Mouse (Mus musculus) left cerebral cortex, adult 11 months (tissue): ENCODE measurements around the gene Kctd15.
A peak's percentile ranks its signal among the peaks of the same experiment; 100 is the strongest.

ENCODE experiments used
- DNase-seq: peaks from one replicate; pipeline ENCODE4 v3.0.0; 2022; ENCODE audit warnings: low spot score

Gene Kctd15

DNA sequence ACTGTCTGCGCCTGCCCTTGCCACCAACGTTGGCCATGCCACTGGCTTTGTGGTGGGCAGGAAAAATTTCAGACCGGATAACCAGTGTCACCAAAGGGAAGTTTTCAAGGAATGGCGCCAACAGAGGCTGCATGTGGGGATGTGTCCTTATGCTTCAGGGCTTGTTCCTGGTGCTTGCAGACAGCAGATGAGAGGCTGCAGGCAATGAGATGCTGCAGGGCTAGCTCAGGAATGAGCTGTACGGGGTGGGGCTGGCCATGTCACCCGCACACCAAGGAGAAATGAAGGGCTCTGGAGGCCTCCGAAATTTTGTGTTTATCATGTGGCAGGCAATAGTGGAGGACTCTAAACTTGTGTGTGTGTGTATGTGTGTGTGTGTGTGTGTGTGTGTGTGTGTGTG is 6.6 kb upstream of the Kctd15 start:
- DNase-seq: no peak

DNA sequence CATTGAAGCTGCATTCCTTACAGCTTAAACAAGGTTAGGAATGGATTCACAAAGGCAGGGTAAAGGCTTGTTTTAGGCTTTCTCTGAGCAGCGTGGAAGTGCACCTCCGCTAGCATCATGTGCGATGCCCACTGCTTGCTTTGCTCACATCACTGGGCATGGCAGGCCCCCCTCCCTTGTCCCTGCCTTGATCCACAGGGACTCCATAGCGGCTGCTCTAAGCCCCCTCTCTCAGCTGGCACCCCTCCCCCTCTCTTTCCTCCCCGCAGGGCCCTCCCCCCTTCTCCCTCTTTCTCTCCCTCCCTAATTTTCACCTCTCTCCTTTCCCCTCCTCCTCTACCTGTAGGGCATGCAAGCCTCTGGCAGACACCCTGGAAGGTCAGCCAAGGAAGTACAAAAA is 5.7 kb upstream of the Kctd15 start:
- DNase-seq: no peak

DNA sequence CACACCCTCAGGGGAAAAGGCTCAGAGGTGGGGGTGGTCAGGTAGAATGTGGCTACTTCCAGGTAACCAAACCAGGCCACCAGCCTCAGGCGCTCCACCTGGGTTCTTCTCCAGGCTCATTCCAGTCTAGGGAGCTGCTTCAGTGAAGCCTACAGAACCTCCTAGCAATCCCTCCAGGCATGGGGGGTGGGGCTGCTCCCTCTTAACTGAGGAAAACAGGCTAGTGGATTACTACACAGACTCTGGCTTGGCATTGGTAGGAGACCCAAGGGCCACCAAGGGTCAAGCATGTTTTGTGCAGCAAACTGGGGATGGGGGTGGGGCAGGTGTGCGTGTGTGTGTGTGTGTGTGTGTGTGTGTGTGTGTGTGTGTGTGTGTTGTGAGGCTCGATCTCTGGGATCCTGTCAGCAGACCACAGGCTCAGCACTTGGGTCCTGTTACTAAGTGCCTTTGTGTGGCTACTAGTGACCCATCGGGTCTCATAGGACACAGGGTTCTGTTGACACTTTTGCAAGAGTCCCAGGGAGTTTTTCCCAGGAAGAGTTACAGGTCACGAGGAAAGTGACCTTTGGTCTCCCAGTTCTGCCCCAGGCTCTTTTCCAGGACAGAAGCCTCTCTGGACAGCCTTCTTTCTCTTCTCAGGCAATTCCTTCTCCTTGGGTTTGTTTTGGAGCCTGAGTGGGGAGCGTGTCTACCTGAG is 3.0 kb upstream of the Kctd15 start:
- no peak for DNase-seq

GRCm38 (mm10) chr7:34655086-34655839 is 1.3 kb downstream of the Kctd15 start:
- DNase-seq: peak; percentile 73

DNA sequence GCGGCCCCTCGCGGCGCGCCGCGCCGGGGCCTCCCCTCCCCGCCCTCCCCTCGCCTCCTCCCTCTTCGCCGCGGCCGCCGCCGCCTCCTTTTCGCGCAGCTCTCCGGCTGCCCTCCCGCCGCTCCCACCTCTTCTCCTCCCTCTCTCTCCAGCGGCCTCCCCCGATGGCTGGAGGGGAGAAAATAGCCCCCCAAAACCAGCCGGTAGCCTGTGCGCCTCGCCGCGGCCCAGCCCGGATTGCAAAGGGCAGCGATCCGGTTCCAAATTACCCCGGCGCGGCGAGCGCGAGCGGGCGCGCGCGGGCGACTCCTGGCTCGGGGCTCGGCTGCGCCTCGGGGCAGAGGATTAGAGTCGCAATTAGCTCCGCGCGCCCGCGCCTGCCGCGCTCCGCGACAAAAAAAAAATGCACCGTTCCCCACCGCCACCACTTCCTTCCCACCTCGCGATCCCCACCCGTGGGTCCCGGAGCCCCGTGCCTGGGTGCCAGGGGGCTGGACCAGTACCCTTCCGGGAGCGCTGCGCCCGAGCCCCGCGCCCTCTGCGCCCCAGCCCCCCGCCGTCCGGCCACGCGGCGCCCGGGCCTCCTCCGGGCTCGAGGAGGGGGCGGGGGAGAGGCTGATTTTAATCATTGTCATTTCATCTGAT is 2.0 kb downstream of the Kctd15 start:
- no peak for DNase-seq

GRCm38 (mm10) chr7:34653731-34654440 is 2.6 kb downstream of the Kctd15 start:
- no peak for DNase-seq

GRCm38 (mm10) chr7:34652751-34653502 is 3.6 kb downstream of the Kctd15 start:
- DNase-seq: no peak

DNA sequence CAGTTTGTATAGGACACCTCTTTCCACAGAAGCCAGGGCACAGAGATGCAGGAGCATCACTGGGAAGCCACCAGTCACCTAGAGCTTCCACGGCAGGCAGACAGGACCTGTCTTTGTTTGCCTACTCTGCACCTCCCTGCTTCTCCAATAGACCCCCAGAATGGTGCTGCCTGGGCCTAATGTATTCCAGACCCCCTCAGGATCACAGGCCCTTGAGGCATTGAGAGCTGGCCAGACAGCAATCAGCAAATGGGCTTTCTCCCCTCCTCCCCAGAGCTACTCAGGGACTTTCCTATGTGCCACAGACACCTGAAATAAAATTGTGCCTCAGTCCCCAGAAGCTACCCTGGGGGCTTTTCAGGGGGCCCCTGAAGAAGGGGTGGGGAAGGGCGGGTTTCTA is 5.2 kb downstream of the Kctd15 start:
- DNase-seq: no peak

DNA sequence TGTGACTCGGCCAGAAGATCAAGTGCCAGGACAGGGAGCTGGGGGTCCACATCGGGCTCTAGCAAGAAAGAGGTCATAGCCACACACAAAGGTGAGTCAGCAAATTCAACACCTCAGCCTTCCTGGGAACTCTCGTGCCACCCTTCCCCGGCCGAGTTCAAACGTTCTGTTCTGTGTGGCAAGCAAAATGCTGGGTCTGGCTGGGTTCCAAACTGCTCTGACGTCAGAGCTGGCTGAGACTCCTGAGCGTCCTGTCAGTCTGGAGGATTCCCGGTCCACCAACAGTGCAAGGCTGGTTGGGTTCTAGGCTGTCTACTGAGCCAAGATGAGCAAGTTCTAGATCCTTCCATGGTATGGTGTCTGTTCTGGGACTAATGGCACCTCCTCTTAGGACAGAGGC is 9.5 kb downstream of the Kctd15 start:
- DNase-seq: no peak

DNA sequence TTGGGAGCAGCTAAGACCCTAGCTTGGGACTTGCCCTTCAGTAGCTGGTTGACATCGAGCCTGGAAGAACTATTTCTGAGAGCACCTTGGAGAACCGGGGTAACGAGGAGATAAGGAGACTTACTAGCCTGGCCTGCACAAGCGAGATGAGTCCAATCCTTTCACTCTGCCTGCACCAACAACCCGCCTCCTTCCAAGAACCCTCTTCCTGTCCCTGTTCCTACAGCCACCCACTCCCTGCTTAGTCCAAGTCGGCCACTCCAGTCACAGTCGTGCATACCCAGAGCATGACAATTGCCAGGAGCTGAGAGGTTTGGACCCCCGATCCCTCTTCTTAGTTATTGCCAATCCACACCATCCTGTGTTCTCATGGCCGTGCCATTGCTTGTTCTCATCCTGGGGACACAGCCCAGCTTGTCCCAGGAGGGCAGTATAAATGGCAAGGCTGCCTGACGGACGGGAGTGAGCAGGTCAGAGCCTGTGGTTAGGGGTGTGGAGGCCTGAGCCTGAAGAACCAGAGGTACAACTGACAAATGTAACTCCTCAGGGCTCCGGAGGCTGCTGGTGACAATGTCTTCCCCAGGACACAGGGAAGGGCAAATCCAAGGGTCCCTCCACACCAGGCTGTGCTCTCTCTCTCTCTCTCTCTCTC is 10.3 kb downstream of the Kctd15 start:
- no peak for DNase-seq

- no peak for DNase-seq
These were observed 10.9 kb downstream of the Kctd15 start for GRCm38 (mm10) chr7:34645623-34646022.

DNA sequence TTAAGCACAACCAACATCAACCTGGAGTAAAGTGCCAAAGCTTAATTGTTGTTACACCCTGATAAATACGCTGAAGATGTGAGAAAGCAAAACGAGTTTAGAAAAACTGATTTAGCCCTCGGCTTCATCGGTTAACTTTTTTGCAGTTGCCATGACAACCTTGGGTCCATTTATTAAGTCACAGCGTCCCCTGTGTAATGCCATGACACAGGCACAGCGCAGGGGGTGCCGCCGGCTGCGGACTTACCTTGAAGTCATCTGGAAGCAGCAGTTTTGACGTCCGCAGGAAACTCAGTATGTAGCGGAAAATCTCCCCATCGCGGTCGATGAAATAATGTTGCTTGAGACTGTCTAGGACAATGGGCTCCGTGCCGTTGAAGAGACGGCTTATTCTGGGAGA is 11.9 kb downstream of the Kctd15 start:
- no peak for DNase-seq

DNA sequence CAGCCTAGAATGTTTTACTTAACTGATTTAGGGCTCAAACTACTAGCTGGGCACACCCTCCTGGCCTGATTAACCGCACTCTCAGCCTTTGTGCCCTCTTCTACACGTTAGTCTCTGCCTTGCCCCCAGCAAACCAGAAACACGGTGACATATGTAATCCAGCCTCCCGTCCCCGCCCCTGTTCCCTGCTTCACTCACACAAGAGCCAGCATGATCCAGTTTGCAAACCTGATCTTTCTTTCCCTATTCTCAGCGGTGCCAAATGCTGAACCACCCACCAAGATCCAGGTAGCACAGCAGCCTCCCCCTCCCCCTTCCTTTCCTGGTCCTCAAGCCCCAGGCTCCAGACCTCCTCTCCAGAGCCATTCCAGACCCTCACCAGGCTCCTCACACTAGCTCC is 13.2 kb downstream of the Kctd15 start:
- no peak for DNase-seq

DNA sequence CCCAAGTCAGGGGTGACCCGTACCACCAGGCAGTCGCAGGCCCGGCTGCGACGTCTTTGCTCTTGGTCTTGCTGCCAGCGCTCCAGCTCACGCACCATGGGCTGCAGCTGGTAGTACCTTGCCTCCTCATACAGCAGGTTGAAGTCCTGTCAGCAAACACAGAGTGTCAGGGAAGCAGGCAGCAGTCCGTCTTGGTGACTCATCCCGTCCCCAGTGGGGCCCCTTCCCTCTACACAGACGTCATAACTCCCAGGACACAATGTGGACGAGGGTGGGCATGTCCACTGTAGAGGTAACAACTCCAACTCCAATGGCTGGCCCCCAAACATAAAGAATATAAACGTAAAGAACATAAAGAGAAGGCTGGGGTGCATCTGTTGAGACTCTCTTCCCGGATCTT is 14.6 kb downstream of the Kctd15 start:
- no peak for DNase-seq

GRCm38 (mm10) chr7:34639798-34640197 is 16.7 kb downstream of the Kctd15 start:
- no peak for DNase-seq

- DNase-seq: no peak
These were observed 19.9 kb downstream of the Kctd15 start for GRCm38 (mm10) chr7:34636661-34637060.

GRCm38 (mm10) chr7:34632966-34633742 is 23.4 kb downstream of the Kctd15 start:
- no peak for DNase-seq

DNA sequence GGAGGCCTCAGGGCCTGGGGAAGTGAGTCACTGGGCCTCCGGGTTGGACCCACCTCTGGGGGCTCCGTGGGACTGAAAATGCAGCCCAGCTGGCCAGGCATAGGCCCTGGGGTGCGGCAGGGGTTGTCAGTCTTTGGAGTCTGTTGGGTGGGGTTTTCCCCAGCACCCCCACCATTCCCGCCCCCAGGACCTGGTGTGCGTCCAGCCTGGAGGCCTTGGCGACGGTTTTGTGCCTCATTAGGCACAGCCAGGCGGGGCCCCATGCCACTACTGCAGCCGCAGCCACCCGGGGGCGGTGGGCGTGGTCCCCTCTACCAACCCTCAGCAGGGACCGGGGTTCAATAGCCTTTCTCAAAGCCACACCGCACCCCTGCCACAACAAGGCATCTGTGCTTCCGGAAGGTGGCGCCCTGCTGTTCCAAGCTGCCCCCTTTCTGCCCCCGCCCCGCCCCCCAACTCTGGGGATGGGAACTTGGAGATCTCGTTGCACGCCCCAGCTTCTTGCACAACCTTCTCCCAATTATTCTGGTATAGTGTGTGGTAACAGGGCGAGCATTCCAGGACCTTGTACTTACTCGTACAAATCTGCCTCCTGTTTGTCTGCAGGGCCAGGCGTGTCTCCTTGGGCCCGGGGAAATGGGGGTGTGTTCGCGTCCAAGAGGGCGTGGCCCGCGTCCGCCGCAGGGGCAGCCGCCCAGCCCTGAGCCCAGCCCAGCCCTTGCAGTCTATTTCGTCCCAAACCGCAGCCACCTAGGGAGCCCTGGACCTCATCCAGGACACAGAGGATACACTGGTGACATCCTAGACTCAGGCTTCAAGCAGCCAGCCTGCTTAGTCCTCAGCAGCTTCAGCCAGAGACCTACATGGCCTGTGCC is 26.1 kb downstream of the Kctd15 start:
- DNase-seq: peak; percentile 26

DNA sequence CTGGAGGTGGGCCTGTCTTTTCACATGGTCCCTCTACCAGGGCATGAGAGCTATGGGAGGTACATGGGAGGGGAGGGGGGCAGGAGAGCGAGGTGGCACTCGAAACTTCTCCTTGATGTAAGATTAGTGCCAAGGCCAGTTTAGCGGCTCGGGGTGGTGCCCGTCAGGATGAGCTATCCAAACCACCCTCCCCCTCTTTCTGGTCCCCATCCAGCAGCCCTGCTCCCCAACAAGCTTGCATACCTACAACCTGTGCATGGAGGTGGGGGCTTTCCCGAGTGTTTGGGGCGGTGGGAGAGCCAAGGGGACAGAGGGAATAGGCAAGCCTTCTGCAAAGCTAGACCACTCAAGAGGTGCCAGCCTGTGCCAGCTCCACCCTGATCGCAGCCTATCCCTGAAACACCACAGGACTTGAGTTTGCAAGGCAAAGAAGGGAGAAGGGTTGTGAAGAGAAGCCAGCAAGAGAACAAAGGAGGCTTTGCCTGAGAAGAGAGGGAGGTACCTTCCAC is 26.8 kb downstream of the Kctd15 start:
- no peak for DNase-seq
